Mouse (Mus musculus) MEL (cell line): ENCODE measurements around the gene Poldip2.

ENCODE experiments used
- CTCF ChIP-seq, 3 experiments: IDR thresholded peaks in 2 of 3; conservative IDR thresholded peaks in 1 of 3; 2 replicates each; pipeline ENCODE4 v1.5.1; 2011 to 2012; ENCODE audit warnings: low read length in 3 of 3, low read depth in 2 of 3, mild to moderate bottlenecking in 2 of 3, improper control_type of control experiment in 1 of 3, inconsistent platforms in 1 of 3, mixed read lengths in 1 of 3, moderate library complexity in 1 of 3; ENCODE audit not compliant: control insufficient read depth in 1 of 3, insufficient read depth in 1 of 3, poor library complexity in 1 of 3, severe bottlenecking in 1 of 3
- E2F4 ChIP-seq: IDR thresholded peaks from 2 replicates; pipeline ENCODE4 v1.6.1; 2011; ENCODE audit warnings: low read depth, low read length, improper control_type of control experiment, borderline replicate concordance
- EP300 ChIP-seq, 2 experiments: IDR thresholded peaks; 2 replicates each; pipeline ENCODE4 v1.6.1; 2011; ENCODE audit warnings: improper control_type of control experiment in 2 of 2, low read length in 2 of 2, low read depth in 1 of 2, mild to moderate bottlenecking in 1 of 2
- ETS1 ChIP-seq: IDR thresholded peaks from 2 replicates; pipeline ENCODE4 v1.6.1; 2012; ENCODE audit warnings: low read depth, mild to moderate bottlenecking, inconsistent platforms, low read length, improper control_type of control experiment, moderate library complexity
- MAX ChIP-seq: IDR thresholded peaks from 2 replicates; pipeline ENCODE4 v1.6.1; 2011; ENCODE audit warnings: low read length, improper control_type of control experiment
- MYB ChIP-seq: IDR thresholded peaks from 2 replicates; pipeline ENCODE4 v1.6.1; 2011; ENCODE audit warnings: mild to moderate bottlenecking, low read depth, low read length, improper control_type of control experiment
- POLR2A ChIP-seq, 2 experiments: IDR thresholded peaks; 2 replicates each; pipeline ENCODE4 v1.6.1; 2011 to 2012; ENCODE audit warnings: low read length in 2 of 2, mild to moderate bottlenecking in 2 of 2, control low read depth in 1 of 2, improper control_type of control experiment in 1 of 2, low read depth in 1 of 2, moderate library complexity in 1 of 2; ENCODE audit not compliant: control insufficient read depth in 1 of 2, insufficient read depth in 1 of 2, poor library complexity in 1 of 2
- POLR2AphosphoS2 ChIP-seq: IDR thresholded peaks from 2 replicates; pipeline ENCODE4 v1.6.1; 2011; ENCODE audit warnings: low read length, improper control_type of control experiment
- TCF12 ChIP-seq: IDR thresholded peaks from 2 replicates; pipeline ENCODE4 v1.6.1; 2014; ENCODE audit warnings: low read depth, mild to moderate bottlenecking, inconsistent platforms, low read length, improper control_type of control experiment, moderate library complexity
- UBTF ChIP-seq: IDR thresholded peaks from 2 replicates; pipeline ENCODE4 v1.6.1; 2012; ENCODE audit warnings: low read depth, mild to moderate bottlenecking, inconsistent platforms, low read length, improper control_type of control experiment, moderate library complexity, borderline replicate concordance; ENCODE audit not compliant: insufficient read depth
- USF1 ChIP-seq: IDR thresholded peaks from 2 replicates; pipeline ENCODE4 v1.6.1; 2014; ENCODE audit warnings: low read depth, mild to moderate bottlenecking, inconsistent platforms, low read length, improper control_type of control experiment, moderate library complexity
- ZKSCAN1 ChIP-seq: IDR thresholded peaks from 2 replicates; pipeline ENCODE4 v1.6.1; 2012; ENCODE audit warnings: low read depth, mild to moderate bottlenecking, inconsistent platforms, low read length, improper control_type of control experiment, moderate library complexity

DNA sequence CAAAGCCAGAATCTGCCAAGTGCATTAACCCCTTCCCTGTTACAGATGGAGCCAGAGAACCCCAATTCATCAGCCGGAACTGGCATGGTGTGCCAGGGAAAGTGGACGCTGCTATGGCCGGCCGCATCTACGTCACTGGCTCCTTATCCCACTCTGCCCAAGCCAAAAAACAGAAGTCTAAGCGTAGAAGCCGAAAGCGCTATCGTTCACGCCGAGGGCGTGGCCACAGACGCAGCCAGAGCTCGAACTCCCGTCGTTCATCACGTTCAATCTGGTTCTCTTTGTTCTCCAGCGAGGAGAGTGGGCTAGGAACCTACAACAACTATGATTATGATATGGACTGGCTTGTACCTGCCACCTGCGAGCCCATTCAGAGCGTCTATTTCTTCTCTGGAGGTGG lies 10.5 kb upstream of the Poldip2 start:
- TF ChIP-seq POLR2A (IDR thresholded peaks at IDR 0.05; ENCODE audit: control insufficient read depth in 1 of 2, insufficient read depth in 1 of 2, low read depth in 1 of 2, low read length in 2 of 2, poor library complexity in 1 of 2): no peak
- no peak for TF ChIP-seq CTCF (IDR thresholded peaks at IDR 0.05 in 2 of 3, conservative IDR thresholded peaks at IDR 0.05 in 1 of 3; ENCODE audit: control insufficient read depth in 1 of 3, insufficient read depth in 1 of 3, low read depth in 2 of 3, low read length in 3 of 3, poor library complexity in 1 of 3, severe bottlenecking in 1 of 3)
- no peak for TF ChIP-seq EP300 (IDR thresholded peaks at IDR 0.05; ENCODE audit: low read depth in 1 of 2, low read length in 2 of 2)
- no peak for TF ChIP-seq POLR2AphosphoS2
- TF ChIP-seq USF1: no peak
- TF ChIP-seq ETS1: no peak
- no peak for TF ChIP-seq ZKSCAN1
- TF ChIP-seq UBTF: no peak
- TF ChIP-seq E2F4: no peak
- no peak for TF ChIP-seq TCF12
- TF ChIP-seq MYB: no peak
- TF ChIP-seq MAX: no peak
